13 mouse cellular contexts compared by ENCODE assay signal in genomic region chr15:86220229-86220630, GRCm38 (mm10). TPM values are rescaled to one million over a fixed set of nuclear protein-coding genes. Genes with fewer than 3 reads are reported as not detected.
DNase-seq lines count a peak whose midpoint lies in the region; ATAC-seq lines count a peak whose summit lies in the region.
"Had no signal": no experiment of that assay in that cellular context is flagged by ENCODE, and none has a peak within 500 bp of the region (broad histone marks: within the 10 kb centered on the region; RNA-seq: fewer than 3 reads in every experiment).

No protein-coding gene starts in this region.

- 0 out of 2 replicates have a peak overlapping the region, but pooled peaks have one; percentile 3 for H3K9ac ChIP-seq in kidney, embryonic 16.5 days (replicated peaks; ENCODE audit: low read length)
- H3K9ac ChIP-seq: embryonic facial prominence, embryonic 15.5 days; heart, embryonic 15.5 days had no signal

- peaks cover 2% of the 10 kb centered on the region; the same call in 1 of the 2 replicates for H3K9me3 ChIP-seq in kidney, embryonic 16.5 days (ENCODE audit: low read length)
- H3K9me3 ChIP-seq in embryonic facial prominence, embryonic 10.5 days, result peaks cover 3% of the 10 kb centered on the region; the same call in 1 of the 2 replicates
- H3K9me3 ChIP-seq: embryonic facial prominence, embryonic 15.5 days; heart, embryonic 15.5 days had no signal

- DNase-seq in heart, adult 18-20 months, result peak; percentile 62 to 85
- no peak for DNase-seq in heart, postnatal 4 days
- peak; percentile 88 for DNase-seq in lung, postnatal 25 days (ENCODE audit: low spot score)
- DNase-seq in embryonic facial prominence, embryonic 10.5 days (ENCODE audit: low spot score), result no peak
- no peak for DNase-seq in urinary bladder, postnatal 10 days (ENCODE audit: low spot score)
- DNase-seq in spleen, postnatal 36 days (ENCODE audit: low spot score in 2 of 2), result no peak
- DNase-seq: retina, postnatal 1 day; thymus, adult 18-20 months had no signal

- peak overlapping the region; percentile 96 for H3K27ac ChIP-seq in brown adipose tissue, adult 24 weeks (replicated peaks; ENCODE audit: low read depth, low read length)
- peak overlapping the region; percentile 64 for H3K27ac ChIP-seq in kidney, embryonic 16.5 days (ENCODE audit: low read length)
- no peak overlapping the region for H3K27ac ChIP-seq in embryonic facial prominence, embryonic 10.5 days (replicated peaks)
- H3K27ac ChIP-seq: embryonic facial prominence, embryonic 15.5 days; heart, embryonic 15.5 days had no signal

- H3K4me3 ChIP-seq in brown adipose tissue, adult 24 weeks (ENCODE audit: insufficient read depth, low read depth, low read length), result peak overlapping the region; percentile 11; the same call in 1 of the 2 replicates
- no peak overlapping the region for H3K4me3 ChIP-seq in kidney, embryonic 16.5 days (ENCODE audit: low read length)
- H3K4me3 ChIP-seq in embryonic facial prominence, embryonic 10.5 days, result no peak overlapping the region
- H3K4me3 ChIP-seq: embryonic facial prominence, embryonic 15.5 days; heart, embryonic 15.5 days had no signal

- H3K36me3 ChIP-seq in kidney, embryonic 16.5 days (ENCODE audit: insufficient read depth, low read length), result no peaks in the 10 kb centered on the region
- H3K36me3 ChIP-seq in embryonic facial prominence, embryonic 10.5 days (replicated peaks), result peaks cover 9% of the 10 kb centered on the region
- H3K36me3 ChIP-seq: embryonic facial prominence, embryonic 15.5 days; heart, embryonic 15.5 days had no signal

- peaks cover 39% of the 10 kb centered on the region for H3K4me1 ChIP-seq in brown adipose tissue, adult 24 weeks (ENCODE audit: control insufficient read depth, insufficient read depth, insufficient read length, low read length)
- peaks cover 20% of the 10 kb centered on the region for H3K4me1 ChIP-seq in kidney, embryonic 16.5 days (ENCODE audit: insufficient read depth, low read length)
- peaks cover under 1% of the 10 kb centered on the region; the same call in 1 of the 2 replicates for H3K4me1 ChIP-seq in embryonic facial prominence, embryonic 10.5 days

- 58% methylated on average over 5 of the region's 5 CpGs for WGBS in kidney, embryonic 16.5 days
- WGBS in embryonic facial prominence, embryonic 10.5 days, result 87% methylated on average over 5 of the region's 5 CpGs

- H3K27me3 ChIP-seq in kidney, embryonic 16.5 days (ENCODE audit: insufficient read depth, low read length), result no peaks in the 10 kb centered on the region
- no peaks in the 10 kb centered on the region for H3K27me3 ChIP-seq in embryonic facial prominence, embryonic 10.5 days (replicated peaks; ENCODE audit: low read depth, poor library complexity, severe bottlenecking)
- H3K27me3 ChIP-seq: embryonic facial prominence, embryonic 15.5 days; heart, embryonic 15.5 days had no signal

- no peak overlapping the region for H3K4me2 ChIP-seq in kidney, embryonic 16.5 days (replicated peaks; ENCODE audit: low read depth, low read length)
- H3K4me2 ChIP-seq: embryonic facial prominence, embryonic 15.5 days; heart, embryonic 15.5 days had no signal

- ATAC-seq in kidney, embryonic 16.5 days (ENCODE audit: low FRiP score, low TSS enrichment), result peak; percentile 66
- ATAC-seq: midbrain, embryonic 16.5 days had no signal

RNA-seq across cellular contexts. Expression of gene Tbc1d22a, which starts 6.0 kb away (rescaled TPM):
- total RNA-seq in heart, adult 18-20 months (2021), result 10 to 100 TPM; 25.7 to 26.0 TPM
- total RNA-seq in heart, postnatal 4 days (2021), result 10 to 100 TPM; 16.5 to 20.6 TPM
- 12.5 and 15.2 TPM in 2 replicates for polyA plus RNA-seq in brown adipose tissue, adult 24 weeks (2012; ENCODE audit: insufficient read depth, insufficient read length, missing spikeins)
- 16.5 and 16.6 TPM in 2 replicates for polyA plus RNA-seq in kidney, embryonic 16.5 days (2015; fragmentation: Nextera tagmentation; extraction: Ambion mirVana)
- 11.2 and 11.9 TPM in 2 replicates for polyA plus RNA-seq in embryonic facial prominence, embryonic 10.5 days (2016; fragmentation: Nextera tagmentation; extraction: Ambion mirVana)

RNA-seq across cellular contexts. Expression of gene Cerk, which starts 34.3 kb away (rescaled TPM):
- total RNA-seq in heart, adult 18-20 months (2021), result 10 to 100 TPM; 29.2 to 32.0 TPM
- 10 to 100 TPM; 39.1 to 40.2 TPM for total RNA-seq in heart, postnatal 4 days (2021)
- polyA plus RNA-seq in brown adipose tissue, adult 24 weeks (2012; ENCODE audit: insufficient read depth, insufficient read length, missing spikeins), result 4.5 and 5.0 TPM in 2 replicates
- 13.6 and 13.7 TPM in 2 replicates for polyA plus RNA-seq in kidney, embryonic 16.5 days (2015; fragmentation: Nextera tagmentation; extraction: Ambion mirVana)
- 11.7 and 13.1 TPM in 2 replicates for polyA plus RNA-seq in embryonic facial prominence, embryonic 10.5 days (2016; fragmentation: Nextera tagmentation; extraction: Ambion mirVana)

Comparison
In these comparisons a context has a peak if more than half of its experiments do, and no peak if none do; other contexts are left out.
1. DNase-seq: peak in heart, adult 18-20 months (2 of 2) and lung, postnatal 25 days (single experiment); none in heart, postnatal 4 days (single experiment), embryonic facial prominence, embryonic 10.5 days (single experiment), urinary bladder, postnatal 10 days (single experiment) and spleen, postnatal 36 days (0 of 2).